Mouse (Mus musculus) inflammation-experienced regulatory T-cells, adult 16 weeks (primary cell): Measurements from ENCODE around the gene Hrg. TPM values are rescaled to one million over a fixed set of nuclear protein-coding genes. Genes with fewer than 3 reads are reported as not detected.

Source experiments
- polyA plus RNA-seq: library from polyadenylated mRNA; unstranded; fragments of 100-300 nt; shearing (Covaris generic); gene quantifications from one replicate; pipeline ENCODE4 v1.2.1, GENCODE M21; 2017

Gene Hrg
- not detected for polyA plus RNA-seq

GRCm38 (mm10) chr16:22950840-22951395 is at the start of gene Hrg:
Gene Hrg, plus strand, starts transcription at chr16:22951072.

DNA sequence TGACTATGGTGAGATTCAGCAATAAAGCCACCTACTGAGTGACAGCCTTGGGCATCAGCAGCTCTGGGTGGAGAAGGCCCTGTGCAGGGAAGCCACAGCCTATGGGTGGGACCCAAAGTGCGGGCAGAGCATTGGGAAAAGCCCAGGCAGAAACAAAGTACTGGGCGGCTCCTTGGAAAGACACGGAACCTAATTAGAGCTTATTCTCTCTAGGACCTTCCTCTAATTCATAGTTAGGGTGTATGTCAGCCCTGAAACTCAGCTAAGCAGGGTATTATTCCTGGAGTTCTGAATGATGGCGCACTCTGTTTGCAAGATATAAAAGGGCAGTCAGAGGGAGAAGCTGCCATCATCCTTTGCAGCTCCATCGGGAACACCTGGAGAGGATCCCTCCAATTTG is 32.8 kb upstream of the Hrg start, which contains the start of gene Fetub:
Fetub (plus strand) TSS at position 301 of the 400 bp plus-strand sequence.

Other genes with a start within 250 kb of the Hrg start
- gene Crygs, start 139.5 kb upstream of the Hrg start, polyA plus RNA-seq = not detected
- gene Tbccd1, start 93.4 kb upstream of the Hrg start, polyA plus RNA-seq = 30.0 TPM
- 134 TPM for gene Dnajb11, start 93.2 kb upstream of the Hrg start, polyA plus RNA-seq
- gene Ahsg, start 59.8 kb upstream of the Hrg start, polyA plus RNA-seq = not detected
- not detected for gene Fetub, start 32.7 kb upstream of the Hrg start, polyA plus RNA-seq
- not detected for gene Kng2, start 78.4 kb downstream of the Hrg start, polyA plus RNA-seq
- not detected for gene Kng1, start 106.8 kb downstream of the Hrg start, polyA plus RNA-seq
- gene Eif4a2, start 156.4 kb downstream of the Hrg start, polyA plus RNA-seq = 286 TPM
- 30.8 TPM for gene Rfc4, start 176.7 kb downstream of the Hrg start, polyA plus RNA-seq
- 1.1 TPM for gene Adipoq, start 195.5 kb downstream of the Hrg start, polyA plus RNA-seq